Mouse (Mus musculus) spleen, embryonic (tissue): ENCODE measurements at regions not wholly inside any gene's neighbourhood (a gene's known extent, or its start where the extent isn't known, plus 50 kb on each side); places are given as distances from the start of the nearest gene placed in this dataset.
"Not testable (repeated sequence)": the region's sequence is repeated elsewhere in the genome, so short reads cannot be mapped to it uniquely, and the experiment has no call there.

Source experiments
- CTCF ChIA-PET: fragments of 350-600 bp; sonication (Branson Sonifier 250); formaldehyde crosslinking; loops from one replicate; lab custom pipeline; 2022; lab: Charles Lee

GRCm38 (mm10) chr8:18021196-18021595, 956.9 kb downstream of the Defb40 start:
- CTCF ChIA-PET: no interaction called here

- CTCF ChIA-PET: no interaction called here
Measured at GRCm38 (mm10) chr8:18007567-18007966, 970.5 kb downstream of the Defb40 start.

- CTCF ChIA-PET: no interaction called here
Measured at GRCm38 (mm10) chr8:18005660-18006059, 972.4 kb downstream of the Defb40 start.

- CTCF ChIA-PET: no interaction called here
Measured at GRCm38 (mm10) chr8:18000750-18001149, 977.3 kb downstream of the Defb40 start.

GRCm38 (mm10) chr8:17984779-17985178, 993.3 kb downstream of the Defb40 start:
- CTCF ChIA-PET: no interaction called here

- CTCF ChIA-PET: no interaction called here
Measured at GRCm38 (mm10) chr8:17948848-17949247, 1029.2 kb downstream of the Defb40 start.

- CTCF ChIA-PET: no interaction called here
Measured at GRCm38 (mm10) chr8:17948053-17948834, 1029.8 kb downstream of the Defb40 start.

- CTCF ChIA-PET: no interaction called here
Measured at GRCm38 (mm10) chr8:17934696-17935095, 1043.4 kb downstream of the Defb40 start.

GRCm38 (mm10) chr8:17909316-17909715, 1068.7 kb downstream of the Defb40 start:
- CTCF ChIA-PET: no interaction called here

GRCm38 (mm10) chr8:17888598-17888997, 1089.5 kb downstream of the Defb40 start:
- CTCF ChIA-PET: not testable (repeated sequence)

GRCm38 (mm10) chr8:17863388-17863787, 1114.7 kb downstream of the Defb40 start:
- CTCF ChIA-PET: no interaction called here
